Mouse (Mus musculus) CD4-positive, CD25-positive, alpha-beta regulatory T cell, adult 2 months (primary cell): Measurements from ENCODE around the gene Btbd16.

ENCODE experiments used
- DNase-seq: peaks from one replicate; pipeline ENCODE4 v3.0.0-alpha.2; 2012; ENCODE audit warnings: low read depth, low spot score

Btbd16 gene

DNA sequence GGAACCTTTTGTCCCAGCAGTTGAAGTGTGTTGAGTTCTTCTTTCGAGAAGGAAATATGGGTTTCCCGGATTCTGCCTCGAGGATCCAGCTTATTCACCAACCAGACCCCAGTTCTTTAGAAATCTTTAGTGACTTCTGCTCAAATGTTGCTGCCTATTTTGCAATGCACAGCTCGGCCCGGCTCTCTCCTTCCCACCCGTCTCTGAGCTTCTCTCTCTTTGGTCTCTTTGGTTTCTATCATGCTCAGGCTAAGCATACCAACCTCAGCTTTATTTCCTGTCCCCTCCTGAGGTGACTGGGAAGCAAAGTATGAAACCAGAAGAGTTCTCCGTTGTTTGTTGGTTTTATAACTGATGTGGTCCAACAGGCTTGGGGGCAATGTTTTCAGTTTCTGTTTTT is 42.4 kb downstream of the Btbd16 start:
- no peak for DNase-seq

DNA sequence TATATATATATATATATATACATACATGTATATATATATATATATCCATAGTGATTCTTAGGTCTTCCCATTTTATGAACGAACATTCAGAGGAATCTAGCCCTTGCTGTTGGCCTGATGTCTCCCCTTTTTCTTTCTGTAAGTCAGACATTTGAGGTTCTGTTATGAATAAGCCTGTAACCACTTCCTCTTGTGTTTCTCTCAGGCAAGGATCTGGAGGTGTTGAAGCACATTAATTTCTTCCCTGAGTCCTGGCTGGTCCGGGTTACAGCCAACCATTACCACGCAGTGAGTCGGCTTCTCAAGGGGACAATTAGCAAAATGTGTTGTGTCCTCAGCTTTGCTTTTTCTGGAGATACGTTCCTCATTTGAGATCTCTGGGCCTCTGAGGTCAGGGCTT is 44.9 kb downstream of the Btbd16 start:
- DNase-seq = peak; percentile 45

DNA sequence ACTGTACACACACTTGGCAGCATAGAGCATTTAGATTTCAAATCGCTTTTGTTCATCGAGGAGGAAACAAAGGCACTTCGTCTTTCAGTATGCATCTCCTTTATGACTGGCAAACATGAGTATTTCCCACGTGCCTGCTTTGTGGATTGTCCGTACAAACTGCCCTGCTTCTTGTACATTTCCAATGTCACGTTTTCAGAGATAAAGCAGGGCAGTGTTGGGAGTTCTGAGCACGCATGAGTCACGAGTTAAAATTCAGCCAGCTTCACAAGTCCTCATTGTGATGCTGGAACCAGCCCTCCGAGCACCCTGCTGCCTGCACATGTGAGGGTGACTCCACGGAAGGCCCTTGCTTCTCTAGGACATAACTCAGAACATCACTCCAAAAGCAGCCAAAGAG is 45.8 kb downstream of the Btbd16 start:
- no peak for DNase-seq

DNA sequence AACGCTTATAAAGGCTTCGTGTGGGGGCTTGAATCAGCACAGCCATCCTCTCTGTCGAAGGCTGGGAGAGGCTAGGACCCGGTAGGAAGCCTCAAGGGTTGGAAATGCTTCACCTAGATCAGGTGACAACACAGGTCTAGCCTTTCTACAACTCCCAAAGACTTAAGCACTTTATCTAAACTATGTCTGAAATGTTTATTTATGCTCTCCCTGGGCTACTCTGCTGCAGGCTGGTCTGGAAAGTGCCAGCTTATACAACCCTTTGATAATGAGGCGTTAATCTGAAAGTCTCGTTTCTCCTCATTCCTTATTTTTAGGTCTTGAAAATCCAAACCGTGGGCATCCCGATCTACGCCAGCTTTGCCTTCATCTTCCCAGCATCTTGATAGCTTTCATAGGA is 50.1 kb downstream of the Btbd16 start:
- DNase-seq = no peak

DNA sequence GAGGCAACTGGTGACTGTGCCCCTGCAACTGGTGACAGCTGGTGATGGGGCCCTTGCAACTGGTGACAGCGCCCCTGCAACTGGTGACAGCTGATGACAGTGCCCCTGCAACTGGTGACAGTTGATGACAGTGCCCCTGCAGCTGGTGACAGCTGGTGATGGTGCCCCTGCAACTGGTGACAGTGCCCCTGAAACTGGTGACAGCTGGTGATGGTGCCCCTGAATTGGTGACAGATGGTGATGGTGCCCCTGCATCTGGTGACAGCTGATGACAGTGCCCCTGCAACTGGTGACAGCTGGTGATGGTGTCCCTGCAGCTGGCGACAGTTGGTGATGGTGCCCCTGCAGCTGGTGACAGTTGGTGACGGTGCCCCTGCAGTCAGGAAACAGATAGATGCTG is 52.5 kb downstream of the Btbd16 start:
- no peak for DNase-seq

DNA sequence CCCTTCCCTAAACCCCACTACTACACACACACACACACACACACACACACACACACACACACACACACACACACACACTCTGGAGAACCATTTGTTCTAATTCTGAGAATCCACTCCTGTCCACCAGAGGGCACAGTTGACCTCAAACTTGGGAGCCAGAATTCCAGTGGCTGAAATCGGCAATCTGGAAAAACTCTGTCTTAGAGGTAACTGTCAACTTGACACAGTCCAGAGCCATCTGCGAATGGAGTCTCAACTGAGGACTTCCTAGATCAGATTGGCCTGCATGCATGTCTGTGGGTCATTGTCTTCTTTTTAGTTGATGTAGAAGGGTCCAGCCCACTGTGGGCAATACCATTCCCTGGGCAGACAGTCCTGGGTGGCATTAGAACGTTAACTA is 53.6 kb downstream of the Btbd16 start:
- peak; percentile 50 for DNase-seq

DNA sequence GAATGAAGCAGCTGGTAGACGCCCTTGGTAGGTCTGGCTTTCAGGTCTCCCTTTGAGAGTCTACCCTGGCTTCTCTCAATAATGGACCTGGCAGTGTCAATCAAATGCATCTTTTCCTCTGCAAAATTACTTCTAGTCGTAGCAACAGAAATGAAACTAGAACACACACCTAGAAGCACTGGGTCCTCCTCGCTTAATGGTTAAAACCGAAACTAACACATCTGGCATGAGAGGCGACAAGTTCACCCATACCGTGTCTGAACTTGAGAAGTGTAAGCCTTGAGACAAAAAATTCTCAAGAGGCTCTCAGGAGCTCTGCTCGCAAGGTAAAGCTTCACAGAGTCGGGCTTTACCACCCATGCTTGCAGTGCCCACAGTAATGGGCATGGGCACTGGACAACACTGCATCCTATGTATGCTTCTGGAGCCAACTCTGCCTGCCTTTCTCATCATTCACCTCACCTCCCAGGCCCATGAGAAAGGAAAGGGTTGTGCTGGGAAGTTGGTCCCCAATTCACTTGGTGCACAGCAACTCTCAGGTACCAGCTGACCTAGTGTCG is 54.1 kb downstream of the Btbd16 start:
- DNase-seq = peak; percentile 62

DNA sequence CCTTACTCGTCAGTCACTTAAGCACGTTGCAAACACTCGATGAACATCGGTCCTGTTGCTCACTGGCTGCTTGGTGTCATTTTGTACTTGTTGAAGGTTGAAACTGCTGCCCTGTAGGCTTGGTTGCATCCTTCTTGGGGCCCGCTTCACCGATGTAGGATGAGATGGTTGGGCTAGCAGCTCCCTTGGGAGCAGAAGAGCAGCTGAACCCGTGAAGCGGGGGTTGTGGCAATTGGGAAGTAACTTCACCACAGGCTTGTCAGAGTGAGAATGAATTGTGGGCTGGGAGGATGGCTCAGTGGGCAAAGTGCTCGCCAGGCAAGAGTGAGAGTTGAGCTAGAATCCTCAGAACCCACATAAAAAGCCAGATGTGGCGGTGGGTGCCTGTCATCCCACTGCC is 54.6 kb downstream of the Btbd16 start:
- no peak for DNase-seq

DNA sequence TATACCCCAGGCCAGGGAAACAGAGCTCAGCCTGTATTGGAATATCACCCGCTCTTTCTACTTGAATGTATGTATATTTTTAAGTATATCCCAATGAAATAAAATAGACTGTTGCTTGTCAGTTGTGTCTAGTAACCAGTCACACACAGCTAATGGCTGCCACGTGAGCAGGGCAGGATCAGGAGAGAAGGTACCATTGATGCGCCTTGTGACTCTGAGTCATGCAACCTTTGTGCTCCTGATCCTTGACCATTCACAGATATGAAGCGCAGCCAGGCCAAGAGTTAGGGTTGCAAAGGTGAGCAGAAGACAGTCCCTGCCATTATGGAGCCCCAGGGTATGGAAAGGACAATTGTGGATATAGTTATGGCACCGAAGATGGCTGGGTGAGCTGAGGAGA is 57.7 kb downstream of the Btbd16 start:
- DNase-seq = no peak

DNA sequence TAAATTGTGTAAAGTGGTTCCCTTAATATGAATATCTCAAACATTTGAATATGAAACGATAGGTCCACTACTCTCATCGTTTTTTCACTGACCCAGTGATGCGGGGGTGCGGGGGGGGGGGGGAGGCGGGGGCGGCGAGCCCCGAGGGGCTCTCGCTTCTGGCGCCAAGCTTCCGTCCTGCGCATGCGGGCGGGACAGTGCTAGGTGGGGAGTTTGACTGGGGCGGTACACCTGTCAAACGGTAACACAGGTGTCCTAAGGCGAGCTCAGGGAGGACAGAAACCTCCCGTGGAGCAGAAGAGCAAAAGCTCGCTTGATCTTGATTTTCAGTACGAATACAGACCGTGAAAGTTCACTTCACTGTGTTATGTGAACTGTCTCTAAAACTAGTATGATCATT is 60.4 kb downstream of the Btbd16 start:
- peak; percentile 94 for DNase-seq

DNA sequence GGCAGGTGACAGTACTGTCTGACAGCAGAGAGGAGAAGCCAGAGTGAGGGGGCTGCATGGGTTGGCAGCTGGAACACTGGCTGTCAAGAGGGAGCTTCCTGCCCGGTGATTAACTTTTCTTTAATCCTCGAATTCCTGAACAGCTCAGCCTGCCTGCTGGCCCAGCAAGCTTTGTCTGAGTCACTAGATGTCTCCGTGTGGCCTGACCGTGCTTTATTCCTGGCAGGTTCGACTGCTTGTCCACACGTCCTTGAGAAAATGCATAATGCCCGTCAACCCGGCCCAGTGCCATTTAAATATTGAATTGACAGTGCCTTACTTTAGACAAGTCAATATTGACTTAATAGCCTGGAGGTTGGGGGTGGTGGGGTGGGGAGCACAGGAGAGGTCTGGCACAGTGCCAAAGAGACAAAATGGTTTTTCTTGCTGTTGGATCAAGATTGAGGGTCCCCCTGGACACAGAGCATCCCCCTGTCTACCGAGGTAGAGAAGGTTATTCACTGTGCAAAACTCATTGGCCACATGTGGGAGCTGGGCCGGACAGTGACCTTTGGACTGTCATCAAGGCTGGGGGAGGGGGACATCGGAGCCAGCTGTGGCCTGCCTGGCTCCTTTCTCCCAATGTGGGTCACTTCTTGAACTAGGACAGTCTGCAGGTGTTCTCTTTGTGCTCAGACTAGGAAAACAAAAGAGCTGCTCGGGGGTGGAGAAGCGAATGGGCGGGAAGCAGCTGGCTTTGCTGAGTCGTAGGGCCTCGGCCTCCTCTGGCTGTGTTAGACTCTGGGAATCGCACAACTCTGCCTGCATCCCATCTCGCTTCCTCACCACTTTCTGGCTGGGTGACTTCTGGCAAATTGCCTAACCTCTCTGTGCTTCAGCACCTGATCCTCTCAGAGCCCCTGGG is 61.3 kb downstream of the Btbd16 start:
- DNase-seq = no peak

DNA sequence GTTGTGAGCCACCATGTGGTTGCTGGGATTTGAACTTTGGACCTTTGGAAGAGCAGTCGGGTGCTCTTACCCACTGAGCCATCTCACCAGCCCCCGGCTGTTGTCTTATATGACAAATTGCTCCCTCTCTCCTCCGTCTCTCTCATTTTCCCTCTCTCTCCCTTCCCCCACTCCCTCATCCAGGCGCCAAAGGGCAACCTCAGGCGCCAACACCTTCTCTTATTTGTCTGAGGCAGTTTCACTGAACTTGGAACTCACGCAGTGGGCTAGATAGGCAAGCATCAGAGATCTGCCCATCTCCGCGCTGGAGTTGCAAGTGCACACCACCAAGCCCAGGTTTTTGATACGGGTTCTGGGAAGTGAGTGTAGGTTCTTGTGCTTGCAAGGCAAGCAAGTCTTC is 62.2 kb downstream of the Btbd16 start:
- DNase-seq = no peak

DNA sequence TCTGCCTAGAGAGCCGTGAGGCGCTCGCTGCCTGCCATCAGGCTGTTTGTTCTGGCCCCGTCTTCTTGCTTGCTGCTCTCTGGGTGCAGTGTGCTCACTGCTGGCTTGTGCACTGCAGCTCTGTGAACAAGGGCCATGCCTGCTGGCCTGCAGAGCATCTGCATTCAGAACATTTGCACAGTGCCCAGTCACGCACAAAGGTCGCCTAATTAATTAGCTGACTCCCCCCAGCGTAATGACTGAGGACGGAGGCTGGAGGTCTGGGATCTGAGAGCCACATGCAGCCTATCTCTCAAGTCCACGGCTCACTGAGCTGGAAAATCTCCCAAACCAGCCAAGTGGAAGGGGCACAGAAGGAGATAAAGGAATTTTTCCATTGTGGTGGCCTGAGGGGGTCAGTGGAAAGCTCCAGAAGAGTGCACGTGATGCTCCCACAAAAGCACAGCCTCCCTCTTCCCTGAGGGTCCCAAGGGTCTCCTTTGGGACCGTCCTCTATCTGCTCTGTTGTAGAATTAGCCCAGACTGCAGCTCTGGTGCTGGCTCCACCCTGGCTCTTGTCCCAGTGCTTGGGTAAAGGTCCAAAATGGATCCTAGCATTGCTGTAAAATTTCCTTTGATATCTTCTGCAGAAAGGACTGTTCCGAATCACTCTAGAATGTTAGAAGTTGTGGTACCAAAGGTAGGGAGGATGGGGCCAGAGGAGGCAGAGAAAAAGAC is 64.2 kb downstream of the Btbd16 start:
- DNase-seq = no peak

DNA sequence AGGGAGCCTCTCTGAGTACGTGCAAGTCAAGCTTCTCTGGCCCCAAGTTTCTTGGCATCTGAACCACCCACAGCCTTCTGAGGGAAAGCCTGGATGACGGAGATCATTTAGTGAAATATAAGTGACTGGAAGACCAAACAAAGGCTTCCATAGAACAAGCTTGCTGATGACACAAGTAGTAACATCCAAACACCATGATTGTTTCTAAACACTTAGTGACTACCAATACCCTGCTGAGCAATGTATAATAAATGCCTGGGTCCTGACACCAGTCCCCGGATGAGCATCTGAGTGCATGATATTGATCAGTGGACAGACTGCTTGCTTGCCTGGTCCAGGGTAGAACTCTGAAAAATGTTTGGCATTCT is 64.8 kb downstream of the Btbd16 start:
- DNase-seq = no peak

DNA sequence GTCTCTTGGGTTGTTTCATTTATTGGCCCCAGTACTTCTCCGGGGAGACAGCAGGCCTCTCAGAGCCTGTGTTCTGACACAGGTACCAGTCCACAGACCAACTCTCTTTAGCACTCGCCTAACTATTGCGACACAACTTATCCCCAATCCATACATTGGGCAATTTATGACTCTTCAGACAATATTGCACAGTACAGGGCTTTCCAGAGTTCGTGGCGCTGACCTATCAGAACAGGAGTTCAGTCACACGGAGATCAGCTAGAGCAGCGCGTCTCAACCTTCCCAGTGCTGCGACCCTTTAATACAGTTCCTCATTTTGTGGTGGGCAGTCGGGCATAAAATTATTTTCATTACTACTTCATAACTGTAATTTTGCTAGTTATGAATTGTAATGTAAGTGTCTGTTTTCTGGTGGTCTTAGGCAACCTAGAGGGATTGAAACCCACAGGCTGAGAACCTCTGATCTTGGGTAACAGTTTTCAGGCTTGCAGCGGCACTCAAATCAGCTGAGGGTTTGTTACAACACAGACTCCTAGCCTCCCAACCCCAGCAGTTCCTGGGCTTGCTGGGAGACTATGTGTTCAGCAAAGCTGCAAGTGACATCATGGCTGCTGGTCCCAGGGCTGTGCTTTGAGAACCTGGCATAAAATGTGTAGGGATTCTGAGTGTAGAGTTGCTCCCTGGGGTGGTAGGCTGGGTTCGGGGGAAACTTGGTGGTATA is 65.7 kb downstream of the Btbd16 start:
- DNase-seq = no peak

DNA sequence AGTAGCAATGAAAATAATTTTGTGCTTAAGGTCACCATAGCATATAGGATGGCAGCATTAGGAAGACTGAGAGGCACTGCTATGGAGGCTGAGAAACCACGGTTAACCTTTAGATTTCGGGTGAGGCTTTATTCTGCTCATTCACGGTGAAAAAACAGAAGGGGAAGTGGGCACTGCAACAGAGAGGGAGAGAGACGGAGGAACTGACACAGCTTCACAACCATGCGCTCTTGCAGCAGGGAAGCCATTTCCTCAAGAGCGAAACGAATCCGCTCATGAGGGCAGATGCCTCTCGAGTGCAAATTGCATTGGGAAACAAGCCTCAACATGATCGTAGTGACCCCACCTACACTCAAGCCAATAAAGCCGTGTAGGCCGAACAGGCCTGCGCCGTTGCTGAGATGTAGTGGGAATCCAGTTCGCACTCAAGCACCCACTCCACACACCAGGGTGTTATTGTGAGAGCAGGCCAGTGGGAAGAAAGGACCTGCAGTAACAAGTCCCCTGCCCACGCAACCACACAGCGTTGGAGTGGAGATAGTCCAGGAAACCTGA is 73.4 kb downstream of the Btbd16 start:
- DNase-seq = no peak

DNA sequence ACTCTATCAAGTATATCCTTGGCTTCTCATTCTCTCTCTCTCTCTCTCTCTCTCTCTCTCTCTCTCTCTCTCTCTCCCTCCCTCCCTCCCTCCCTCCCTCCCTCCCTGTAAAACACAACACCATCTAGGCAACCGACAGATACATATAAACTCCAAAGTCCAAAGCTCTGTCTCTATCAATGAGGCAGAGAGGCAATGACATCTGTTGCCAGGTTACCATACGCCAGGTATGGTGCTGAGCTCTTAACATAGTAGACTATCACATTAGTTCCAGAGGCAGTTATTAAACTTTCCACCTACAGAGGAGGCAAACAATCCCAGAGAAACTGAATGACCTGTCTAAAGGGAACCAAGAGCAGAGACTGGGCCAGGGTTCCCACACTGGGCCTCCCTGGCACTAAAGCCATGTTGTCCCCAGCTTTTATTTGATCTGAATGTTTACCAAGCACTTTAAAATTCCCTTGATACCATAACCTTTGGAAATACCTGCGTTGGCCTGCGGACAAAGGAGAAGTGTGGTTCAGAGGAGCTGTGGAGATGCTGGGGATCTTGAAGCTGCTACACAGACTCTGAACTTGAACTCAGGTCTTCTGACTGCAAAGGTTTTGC is 80.9 kb downstream of the Btbd16 start:
- DNase-seq = no peak

DNA sequence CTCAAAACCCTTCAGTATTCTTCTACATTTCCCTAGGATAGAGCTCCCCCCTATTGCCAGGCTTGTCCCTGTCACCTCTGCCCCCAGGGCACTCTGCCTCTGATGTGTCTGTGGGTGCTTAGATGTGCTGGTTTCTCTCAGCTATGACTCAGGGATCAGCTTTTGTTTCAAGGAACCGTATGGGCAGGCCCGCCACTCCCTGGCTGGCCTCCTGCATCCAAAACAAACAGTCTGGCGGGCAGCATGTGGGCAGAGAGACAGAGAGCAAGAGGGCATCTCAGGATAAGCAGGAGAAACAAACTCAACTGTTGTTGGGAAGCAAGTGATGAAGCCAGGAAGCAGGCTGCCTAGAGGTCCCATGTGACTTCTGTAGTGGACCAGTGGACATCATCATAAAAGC is 81.8 kb downstream of the Btbd16 start:
- no peak for DNase-seq

DNA sequence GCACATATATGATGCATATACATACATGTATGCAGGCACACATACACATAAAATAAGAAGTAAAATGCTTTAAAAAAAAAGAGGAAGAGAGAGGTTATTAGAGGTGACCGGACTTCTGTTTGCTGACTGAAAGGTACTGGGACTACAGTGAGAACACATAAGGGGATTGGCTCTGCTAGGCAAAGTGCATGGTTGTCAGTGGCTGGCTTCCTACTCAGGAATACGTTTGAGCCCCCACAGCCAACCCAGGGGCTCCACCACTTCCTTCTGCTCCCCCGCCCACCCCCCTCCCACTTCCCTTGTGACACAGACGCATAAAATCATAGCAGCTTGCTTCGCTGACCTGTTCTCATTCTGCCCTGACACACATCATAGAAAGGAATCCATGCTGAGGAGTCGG is 84.1 kb downstream of the Btbd16 start:
- peak; percentile 9 for DNase-seq

DNA sequence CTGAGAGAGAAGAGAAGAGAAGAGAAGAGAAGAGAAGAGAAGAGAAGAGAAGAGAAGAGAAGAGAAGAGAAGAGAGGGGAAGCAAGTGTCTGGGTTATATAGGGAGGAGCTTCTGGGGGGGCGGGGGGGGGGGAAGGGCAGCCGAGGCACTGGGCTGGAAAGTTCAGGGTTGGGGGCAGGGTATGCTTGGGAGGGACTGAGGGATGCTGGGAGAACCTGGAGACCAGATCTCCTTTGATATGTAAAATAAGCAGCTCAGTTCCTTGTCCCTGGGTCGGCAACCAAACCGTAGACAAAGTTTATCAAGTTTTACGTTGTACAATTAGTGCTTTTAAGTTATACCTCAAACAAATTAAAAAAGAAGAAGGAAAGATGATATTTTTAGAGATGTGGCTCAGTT is 86.1 kb downstream of the Btbd16 start:
- DNase-seq = no peak

DNA sequence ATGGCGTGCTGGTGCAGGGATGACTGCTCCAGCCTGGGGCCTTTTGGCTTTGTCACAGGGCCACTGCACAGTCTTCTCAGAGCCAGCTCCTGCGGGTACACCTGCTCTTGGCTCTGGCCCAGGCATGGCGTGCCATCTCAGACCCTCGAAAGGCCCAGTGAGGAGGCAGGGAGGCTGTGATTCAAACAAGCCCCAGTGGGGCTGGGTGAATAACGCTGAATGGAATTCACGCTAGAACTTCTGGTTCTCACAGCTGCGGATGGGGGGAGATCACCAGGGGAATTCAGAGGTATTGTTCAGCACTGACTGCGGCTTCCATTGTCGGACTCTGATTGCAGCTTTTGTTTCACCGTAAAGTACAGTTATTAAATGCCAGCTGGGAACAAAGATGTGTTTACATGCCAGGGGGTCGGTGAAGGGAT is 86.9 kb downstream of the Btbd16 start:
- DNase-seq = no peak
